Mouse (Mus musculus) heart, embryonic 16.5 days (tissue): ENCODE measurements at regions not wholly inside any gene's neighbourhood (a gene's known extent, or its start where the extent isn't known, plus 50 kb on each side); places are given as distances from the start of the nearest gene placed in this dataset.

Experiments used
- ATAC-seq: fragments of 200-750 bp; cut with Nextera tagmentation; replicated peaks from 2 replicates; pipeline ENCODE4 v1.8.0; 2017; ENCODE audit warnings: moderate number of reproducible peaks; ENCODE audit not compliant: insufficient read depth, low FRiP score; ENCODE audit errors: extremely low read depth
- H3K27ac ChIP-seq: fragments of 300-500 bp; sonication (generic); 2 replicates; pipeline ENCODE4 v1.5.1; 2014; ENCODE audit warnings: mild to moderate bottlenecking, low read length, control low read depth, moderate library complexity
- H3K27me3 ChIP-seq: fragments of 300-500 bp; sonication (generic); 2 replicates; pipeline ENCODE4 v1.6.1; 2014; ENCODE audit warnings: low read length, mixed read lengths; ENCODE audit not compliant: control insufficient read depth, insufficient read depth
- H3K36me3 ChIP-seq: fragments of 300-500 bp; sonication (generic); 2 replicates; pipeline ENCODE4 v1.6.1; 2014; ENCODE audit not compliant: control insufficient read depth, insufficient read depth
- H3K4me1 ChIP-seq: fragments of 300-500 bp; sonication (generic); 2 replicates; pipeline ENCODE4 v1.6.1; 2014; ENCODE audit warnings: low read length, mixed read lengths; ENCODE audit not compliant: control insufficient read depth, insufficient read depth
- H3K4me2 ChIP-seq: fragments of 300-500 bp; sonication (generic); 2 replicates; pipeline ENCODE4 v1.6.1; 2014; ENCODE audit warnings: low read depth, mild to moderate bottlenecking, control low read depth, low read length
- H3K4me3 ChIP-seq: fragments of 300-500 bp; sonication (generic); 2 replicates; pipeline ENCODE4 v1.5.1; 2014; ENCODE audit warnings: mild to moderate bottlenecking, control low read depth, low read length
- H3K9ac ChIP-seq: fragments of 300-500 bp; sonication (generic); 2 replicates; pipeline ENCODE4 v1.6.1; 2014; ENCODE audit warnings: low read length, control low read depth
- H3K9me3 ChIP-seq: fragments of 300-500 bp; sonication (generic); replicated peaks from 2 replicates; pipeline ENCODE4 v1.6.1; 2016; ENCODE audit warnings: low read length; ENCODE audit not compliant: control insufficient read depth
- WGBS: fragments of 180-500 bp; shearing (Covaris S2); extraction: QIAGEN DNeasy Blood & Tissue Kit; methylation state at CpG from one replicate; pipeline ENCODE4 v1.1.7; 2014; 5-methylcytosine and 5-hydroxymethylcytosine counted together

- Histone ChIP-seq H3K9ac (no peak overlapping the region), H3K4me2 (no peak overlapping the region), H3K4me1 (peaks cover 2% of the 10 kb centered on the region; the same call in 1 of the 2 replicates), H3K4me3 (no peak overlapping the region), H3K27ac (no peak overlapping the region), H3K9me3 (no peaks in the 10 kb centered on the region), H3K27me3 (peaks cover 12% of the 10 kb centered on the region), H3K36me3 (no peaks in the 10 kb centered on the region)
- ATAC-seq: no peak
- 27% methylated on average over 1 of the region's 1 CpGs for WGBS
Measured at GRCm38 (mm10) chr12:107028985-107029384, 459.4 kb upstream of the 3110018I06Rik start.

- no peak overlapping the region for H3K27ac ChIP-seq
- no peaks in the 10 kb centered on the region for H3K36me3 ChIP-seq
- no peak for ATAC-seq
- 68% methylated on average over 6 of the region's 6 CpGs for WGBS
- no peak overlapping the region for H3K4me3 ChIP-seq
- H3K9me3 ChIP-seq: no peaks in the 10 kb centered on the region
- H3K4me2 ChIP-seq: no peak overlapping the region
- no peak overlapping the region for H3K9ac ChIP-seq
- H3K4me1 ChIP-seq: no peaks in the 10 kb centered on the region
- H3K27me3 ChIP-seq: no peaks in the 10 kb centered on the region
Measured at GRCm38 (mm10) chr12:107036357-107036756, 452.1 kb upstream of the 3110018I06Rik start.

DNA sequence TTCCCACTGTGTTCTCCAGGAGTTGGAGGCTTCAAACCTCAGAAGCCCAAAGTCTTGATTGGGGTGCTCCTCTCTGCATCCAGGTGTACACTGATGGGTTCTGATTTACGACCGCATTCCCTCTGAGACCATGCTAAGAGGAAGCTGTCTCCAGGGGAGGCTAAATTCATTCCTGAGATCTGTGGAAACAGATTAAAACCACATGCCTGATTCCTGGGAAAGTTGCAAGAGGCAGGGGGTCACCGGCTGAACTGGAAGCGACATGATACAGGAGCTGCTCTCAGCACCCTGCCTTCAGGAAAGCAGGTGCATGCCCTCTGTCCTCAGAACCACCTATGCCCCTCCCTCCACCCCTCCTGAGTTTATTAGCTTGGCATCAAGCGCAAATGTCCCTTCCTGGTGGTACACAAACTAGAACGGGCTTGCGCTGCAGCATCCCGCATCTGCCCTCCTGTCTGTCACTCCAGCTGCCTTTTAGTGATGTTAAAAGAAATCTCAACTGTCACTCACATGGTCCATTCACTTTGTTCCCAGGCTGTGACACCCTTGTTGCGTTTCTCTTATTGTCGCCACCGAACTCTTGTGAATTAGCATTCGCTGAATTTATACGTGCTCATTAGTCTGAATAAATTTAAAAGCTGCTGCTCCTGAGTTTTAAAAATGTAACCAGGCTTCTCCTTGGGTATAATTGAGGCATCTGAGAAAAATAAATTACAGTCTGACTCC, 446.3 kb upstream of the 3110018I06Rik start:
- ATAC-seq: no peak
- Histone ChIP-seq H3K4me2 (no peak overlapping the region), H3K9me3 (no peaks in the 10 kb centered on the region), H3K36me3 (no peaks in the 10 kb centered on the region), H3K27ac (no peak overlapping the region), H3K4me1 (no peaks in the 10 kb centered on the region), H3K27me3 (no peaks in the 10 kb centered on the region), H3K9ac (no peak overlapping the region), H3K4me3 (no peak overlapping the region)
- 77% methylated on average over 13 of the region's 13 CpGs for WGBS

- Histone ChIP-seq H3K4me3 (no peak overlapping the region), H3K36me3 (no peaks in the 10 kb centered on the region), H3K4me2 (no peak overlapping the region), H3K27me3 (no peaks in the 10 kb centered on the region), H3K4me1 (no peaks in the 10 kb centered on the region), H3K9me3 (no peaks in the 10 kb centered on the region), H3K9ac (no peak overlapping the region), H3K27ac (no peak overlapping the region)
- ATAC-seq: no peak
- 67% methylated on average over 3 of the region's 3 CpGs for whole genome bisulfite sequencing
Measured at GRCm38 (mm10) chr12:107046496-107046895, 441.9 kb upstream of the 3110018I06Rik start.

DNA sequence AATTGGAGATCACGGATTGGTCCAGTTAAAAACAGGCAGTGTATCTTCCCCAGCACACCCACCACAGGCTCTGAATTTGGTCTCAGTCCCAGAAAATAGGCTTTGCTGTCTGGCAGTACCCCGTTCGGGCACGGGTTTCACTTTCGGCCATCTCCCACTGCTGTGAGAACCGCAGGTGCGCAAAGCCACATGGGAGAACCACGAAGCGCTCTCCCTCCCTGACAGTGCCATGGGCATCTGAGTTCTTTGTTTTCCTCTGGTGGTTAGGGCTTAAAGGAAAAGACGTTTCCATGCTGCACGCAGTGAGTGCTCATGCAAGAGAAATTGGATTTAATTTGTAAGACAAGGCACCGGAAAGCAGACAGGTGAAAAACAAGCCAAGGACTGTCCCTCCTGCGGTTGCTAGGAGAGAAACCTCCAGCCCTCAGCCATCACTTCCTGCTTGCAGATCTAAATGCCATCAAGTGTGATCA, 441.3 kb upstream of the 3110018I06Rik start:
- no peak overlapping the region for H3K4me2 ChIP-seq

DNA sequence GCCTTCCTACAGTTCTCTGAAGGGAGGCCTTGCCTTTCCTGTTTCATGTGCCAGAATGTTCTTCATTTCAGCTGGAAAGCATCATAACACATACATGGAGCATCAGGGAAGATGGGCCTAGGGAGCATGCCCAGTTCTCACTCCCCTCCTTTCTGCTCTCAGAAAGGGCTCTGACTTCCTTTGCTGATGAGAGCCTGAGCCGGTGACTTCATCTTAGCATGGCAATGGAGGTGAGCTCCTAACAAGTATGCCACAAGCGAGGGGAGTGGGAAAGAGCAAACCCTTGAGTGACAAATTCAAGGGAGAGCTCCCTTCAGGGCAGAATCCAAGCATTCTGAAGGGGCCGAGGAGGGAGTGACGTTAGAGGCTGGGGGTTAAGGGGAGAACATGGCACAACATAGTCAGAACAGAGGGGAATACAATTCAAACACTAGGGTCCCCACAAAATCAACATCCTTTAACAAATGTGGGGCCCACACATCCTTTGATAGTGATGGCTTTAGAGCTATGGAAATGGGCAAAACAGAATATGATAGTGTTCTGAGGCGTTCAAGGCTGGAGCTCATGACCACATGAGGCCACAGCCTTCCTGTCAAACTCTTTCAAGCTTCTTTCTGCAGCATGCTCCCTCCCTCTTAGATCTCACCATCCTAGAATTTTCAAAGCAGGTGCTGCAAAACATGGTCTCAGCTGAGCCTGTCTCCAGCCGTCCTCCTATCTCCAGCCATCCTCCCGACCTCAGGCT, 437.4 kb upstream of the 3110018I06Rik start:
- Histone ChIP-seq H3K36me3 (no peaks in the 10 kb centered on the region), H3K4me1 (no peaks in the 10 kb centered on the region), H3K9ac (no peak overlapping the region), H3K4me2 (no peak overlapping the region), H3K4me3 (no peak overlapping the region), H3K27ac (no peak overlapping the region), H3K9me3 (no peaks in the 10 kb centered on the region), H3K27me3 (no peaks in the 10 kb centered on the region)
- WGBS: 72% methylated on average over 7 of the region's 7 CpGs
- no peak for ATAC-seq

More for the DNA sequence above, 441.3 kb upstream of the 3110018I06Rik start:
- Histone ChIP-seq H3K27me3 (no peaks in the 10 kb centered on the region), H3K4me1 (no peaks in the 10 kb centered on the region), H3K9me3 (no peaks in the 10 kb centered on the region), H3K4me3 (no peak overlapping the region), H3K9ac (no peak overlapping the region), H3K27ac (no peak overlapping the region), H3K36me3 (no peaks in the 10 kb centered on the region)
- WGBS: 69% methylated on average over 13 of the region's 13 CpGs
- no peak for ATAC-seq

DNA sequence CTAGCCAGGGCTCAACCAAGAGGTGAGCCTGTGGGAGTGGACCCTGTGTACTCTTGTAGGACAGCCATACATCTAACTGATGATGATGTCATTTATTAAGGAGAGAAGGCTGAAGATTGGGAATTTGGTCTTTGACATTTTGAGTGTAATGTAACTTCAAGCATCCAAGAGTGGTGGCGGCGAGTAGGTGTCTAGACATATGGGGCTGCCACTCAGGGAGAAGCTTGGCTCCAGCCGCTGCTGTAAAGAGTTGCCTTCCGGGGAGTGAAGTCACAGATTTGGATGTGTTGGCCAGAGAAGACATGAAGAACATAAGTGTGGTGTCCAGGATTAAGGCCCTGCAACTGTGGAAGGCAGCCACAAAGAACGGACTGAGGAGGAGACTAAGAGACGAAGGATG, 436.3 kb upstream of the 3110018I06Rik start:
- WGBS: 86% methylated on average over 6 of the region's 6 CpGs
- Histone ChIP-seq H3K9ac (no peak overlapping the region), H3K9me3 (no peaks in the 10 kb centered on the region), H3K4me3 (no peak overlapping the region), H3K27me3 (no peaks in the 10 kb centered on the region), H3K27ac (no peak overlapping the region), H3K4me2 (no peak overlapping the region), H3K4me1 (no peaks in the 10 kb centered on the region), H3K36me3 (no peaks in the 10 kb centered on the region)
- no peak for ATAC-seq

DNA sequence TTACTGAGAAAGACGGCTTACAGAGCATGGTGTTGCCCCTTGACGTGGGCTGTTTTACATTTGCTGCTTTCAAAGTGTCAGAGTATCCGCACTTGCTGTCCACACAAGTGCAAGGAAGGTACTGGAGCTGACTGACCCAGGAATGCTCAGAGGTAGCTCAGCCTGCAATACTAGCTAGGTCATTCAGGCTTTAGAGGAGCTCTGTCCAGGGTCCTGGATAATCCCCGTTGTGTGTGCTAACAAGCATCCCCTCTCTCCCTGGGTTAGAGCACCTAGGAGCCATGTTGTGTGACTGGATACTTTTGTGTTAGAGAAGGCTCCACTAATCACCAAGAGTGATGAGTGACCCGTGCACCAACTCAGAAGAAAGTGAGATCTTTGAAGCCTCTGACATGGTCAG, 431.9 kb upstream of the 3110018I06Rik start:
- 22% methylated on average over 5 of the region's 5 CpGs for WGBS
- Histone ChIP-seq H3K9me3 (no peaks in the 10 kb centered on the region), H3K4me2 (no peak overlapping the region), H3K4me3 (no peak overlapping the region), H3K27ac (no peak overlapping the region), H3K4me1 (no peaks in the 10 kb centered on the region), H3K27me3 (no peaks in the 10 kb centered on the region), H3K36me3 (no peaks in the 10 kb centered on the region), H3K9ac (no peak overlapping the region)
- no peak for ATAC-seq

- Histone ChIP-seq H3K9ac (no peak overlapping the region), H3K9me3 (peaks cover 6% of the 10 kb centered on the region; the same call in 1 of the 2 replicates), H3K27me3 (no peaks in the 10 kb centered on the region), H3K4me1 (no peaks in the 10 kb centered on the region), H3K4me3 (no peak overlapping the region), H3K27ac (no peak overlapping the region), H3K36me3 (no peaks in the 10 kb centered on the region), H3K4me2 (no peak overlapping the region)
- WGBS: 77% methylated on average over 3 of the region's 3 CpGs
- no peak for ATAC-seq
Measured at GRCm38 (mm10) chr12:107060514-107060913, 427.9 kb upstream of the 3110018I06Rik start.
